Mouse (Mus musculus): ENCODE measurements around the gene Sirt6. TPM values are rescaled to one million over a fixed set of nuclear protein-coding genes. Genes with fewer than 3 reads are reported as not detected.
A peak's percentile ranks its signal among the peaks of the same experiment; 100 is the strongest.

Sirt6 gene
- polyA plus RNA-seq, 1 experiment from 2014 or later, result 6.1 TPM

DNA sequence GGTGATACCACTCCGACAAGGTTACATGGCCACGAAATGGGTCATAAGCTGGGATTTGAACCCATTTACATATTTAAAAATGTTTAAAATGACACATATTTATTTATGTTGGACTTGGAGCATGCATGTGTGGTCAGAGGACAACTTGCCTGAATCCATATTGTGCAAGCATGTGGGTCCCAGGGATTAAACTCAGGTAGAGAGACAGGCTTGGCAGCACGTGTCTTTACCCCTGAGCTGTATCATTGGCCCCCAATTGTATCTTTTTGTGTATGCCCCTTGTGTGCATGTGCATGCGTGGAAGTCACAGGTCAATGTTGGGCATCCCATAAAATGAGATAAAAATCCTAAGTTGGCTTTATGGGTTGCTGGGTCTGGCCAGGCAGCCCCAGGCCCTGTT is 17.8 kb upstream of the Sirt6 start:
- H3K27ac ChIP-seq (ENCODE audit: low read depth), result no peak overlapping the region
- H3K4me1 ChIP-seq (ENCODE audit: insufficient read depth), result peaks cover 23% of the 10 kb centered on the region
- no peaks in the 10 kb centered on the region for H3K9me3 ChIP-seq (ENCODE audit: low read length)
- no peak overlapping the region for H3K4me3 ChIP-seq (ENCODE audit: low read depth, low read length)
- H3K4me2 ChIP-seq (ENCODE audit: low read depth, low read length), result no peak overlapping the region
- H3K36me3 ChIP-seq (replicated peaks; ENCODE audit: insufficient read depth, low read length), result no peaks in the 10 kb centered on the region
- WGBS (ENCODE audit: insufficient replicate concordance), result 79% methylated on average over 4 of the region's 4 CpGs
- no peak overlapping the region for H3K9ac ChIP-seq (replicated peaks)
- no peaks in the 10 kb centered on the region for H3K27me3 ChIP-seq (ENCODE audit: insufficient read depth, low read length)
- no peak for ATAC-seq
- no peak for DNase-seq
- TF ChIP-seq CTCF (IDR thresholded peaks at IDR 0.05; ENCODE audit: low read depth), result no peak

DNA sequence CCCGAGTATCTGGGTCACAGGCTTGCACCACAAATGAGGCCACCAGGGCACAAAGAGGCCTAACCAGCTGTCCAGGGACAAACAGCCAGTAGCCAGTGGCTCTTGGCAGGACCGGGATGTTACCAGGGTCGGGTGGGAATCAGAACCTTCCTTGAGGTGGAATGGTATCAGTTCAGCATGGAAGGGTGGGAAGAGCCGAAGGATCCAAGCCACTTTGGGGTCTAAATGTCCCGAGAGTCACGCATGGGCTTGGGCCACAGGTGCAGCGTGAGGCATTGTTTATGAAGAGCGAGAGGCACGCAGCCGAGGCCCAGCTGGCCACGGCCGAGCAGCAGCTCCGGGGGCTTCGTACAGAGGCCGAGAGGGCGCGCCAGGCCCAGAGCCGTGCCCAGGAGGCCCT is 17.1 kb upstream of the Sirt6 start:
- DNase-seq (peak; percentile 11), ATAC-seq (no peak)
- Histone ChIP-seq H3K27me3 (ENCODE audit: insufficient read depth, low read length) (no peaks in the 10 kb centered on the region), H3K4me2 (ENCODE audit: low read depth, low read length) (no peak overlapping the region), H3K9ac (replicated peaks) (no peak overlapping the region), H3K4me1 (ENCODE audit: insufficient read depth) (peaks cover 18% of the 10 kb centered on the region), H3K36me3 (replicated peaks; ENCODE audit: insufficient read depth, low read length) (no peaks in the 10 kb centered on the region), H3K4me3 (ENCODE audit: low read depth, low read length) (no peak overlapping the region), H3K27ac (ENCODE audit: low read depth) (no peak overlapping the region), H3K9me3 (ENCODE audit: low read length) (no peaks in the 10 kb centered on the region)
- WGBS (ENCODE audit: insufficient replicate concordance), result 86% methylated on average over 18 of the region's 18 CpGs
- TF ChIP-seq CTCF (IDR thresholded peaks at IDR 0.05; ENCODE audit: low read depth), result no peak

DNA sequence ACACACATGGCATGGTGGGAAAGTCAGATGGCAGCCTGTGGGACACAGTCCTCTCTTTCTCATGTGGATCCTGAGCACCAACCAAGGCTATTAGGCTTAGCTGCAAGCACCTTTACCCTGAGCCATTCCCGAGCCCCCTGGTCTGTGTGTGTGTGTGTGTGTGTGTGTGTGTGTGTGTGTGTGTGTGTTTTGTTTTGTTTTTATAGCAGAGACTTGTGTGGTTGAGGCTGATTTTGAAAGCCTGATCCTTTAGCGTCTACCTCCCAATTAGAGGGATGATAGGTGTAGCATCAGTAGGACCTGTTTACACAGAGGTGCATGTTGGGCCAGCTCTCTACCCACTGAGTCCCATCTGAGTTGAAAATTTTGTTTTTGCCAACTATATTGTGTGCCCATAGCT is 16.6 kb upstream of the Sirt6 start:
- TF ChIP-seq CTCF (IDR thresholded peaks at IDR 0.05; ENCODE audit: low read depth), result no peak
- TF ChIP-seq EP300 (IDR thresholded peaks at IDR 0.05; ENCODE audit: low read depth), result no peak
- peak overlapping the region; percentile 68 for H3K4me3 ChIP-seq (ENCODE audit: low read depth, low read length)
- H3K27ac ChIP-seq (ENCODE audit: low read depth), result peak overlapping the region; percentile 88
- no peaks in the 10 kb centered on the region for H3K9me3 ChIP-seq (ENCODE audit: low read length)
- WGBS (ENCODE audit: insufficient replicate concordance), result 38% methylated on average over 2 of the region's 2 CpGs
- H3K36me3 ChIP-seq (replicated peaks; ENCODE audit: insufficient read depth, low read length), result no peaks in the 10 kb centered on the region
- no peak for ATAC-seq
- no peak for DNase-seq
- H3K4me2 ChIP-seq (ENCODE audit: low read depth, low read length), result peak overlapping the region; percentile 85
- H3K27me3 ChIP-seq (ENCODE audit: insufficient read depth, low read length), result no peaks in the 10 kb centered on the region
- H3K4me1 ChIP-seq (ENCODE audit: insufficient read depth), result peaks cover 18% of the 10 kb centered on the region
- peak overlapping the region; percentile 84 for H3K9ac ChIP-seq (replicated peaks)

DNA sequence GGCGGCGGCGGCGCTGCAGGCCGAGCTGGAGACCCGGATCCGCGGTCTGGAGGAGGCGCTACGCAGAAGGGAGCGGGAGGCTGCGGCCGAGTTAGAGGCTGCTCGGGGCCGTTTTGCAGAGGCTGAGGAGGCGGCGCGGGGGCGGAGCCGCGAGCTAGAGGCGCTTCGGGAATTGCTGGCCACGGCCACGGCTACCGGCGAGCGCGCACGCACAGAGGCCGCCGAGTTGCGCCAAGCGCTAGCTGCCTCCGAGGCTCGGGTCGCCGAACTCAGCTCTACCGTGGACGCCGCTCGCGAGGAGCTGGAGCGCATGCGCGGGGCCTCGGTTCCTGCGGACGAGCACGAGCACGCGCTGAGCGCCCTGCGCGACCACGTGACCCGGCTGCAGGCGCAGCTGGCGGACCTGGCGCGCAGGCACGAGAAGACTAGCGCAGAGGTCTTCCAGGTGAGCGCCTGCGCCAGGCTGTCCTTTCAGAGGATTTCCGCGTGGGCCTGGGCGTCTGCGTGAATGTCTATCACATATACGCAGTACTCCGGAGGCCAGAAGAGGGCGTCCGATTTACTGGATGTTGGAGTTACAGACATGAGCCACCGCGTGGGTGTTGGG is 16.0 kb upstream of the Sirt6 start:
- H3K9ac ChIP-seq (replicated peaks), result peak overlapping the region; percentile 84
- WGBS (ENCODE audit: insufficient replicate concordance), result under 1% methylated on average over 74 of the region's 75 CpGs
- ATAC-seq, result peak; percentile 92

DNA sequence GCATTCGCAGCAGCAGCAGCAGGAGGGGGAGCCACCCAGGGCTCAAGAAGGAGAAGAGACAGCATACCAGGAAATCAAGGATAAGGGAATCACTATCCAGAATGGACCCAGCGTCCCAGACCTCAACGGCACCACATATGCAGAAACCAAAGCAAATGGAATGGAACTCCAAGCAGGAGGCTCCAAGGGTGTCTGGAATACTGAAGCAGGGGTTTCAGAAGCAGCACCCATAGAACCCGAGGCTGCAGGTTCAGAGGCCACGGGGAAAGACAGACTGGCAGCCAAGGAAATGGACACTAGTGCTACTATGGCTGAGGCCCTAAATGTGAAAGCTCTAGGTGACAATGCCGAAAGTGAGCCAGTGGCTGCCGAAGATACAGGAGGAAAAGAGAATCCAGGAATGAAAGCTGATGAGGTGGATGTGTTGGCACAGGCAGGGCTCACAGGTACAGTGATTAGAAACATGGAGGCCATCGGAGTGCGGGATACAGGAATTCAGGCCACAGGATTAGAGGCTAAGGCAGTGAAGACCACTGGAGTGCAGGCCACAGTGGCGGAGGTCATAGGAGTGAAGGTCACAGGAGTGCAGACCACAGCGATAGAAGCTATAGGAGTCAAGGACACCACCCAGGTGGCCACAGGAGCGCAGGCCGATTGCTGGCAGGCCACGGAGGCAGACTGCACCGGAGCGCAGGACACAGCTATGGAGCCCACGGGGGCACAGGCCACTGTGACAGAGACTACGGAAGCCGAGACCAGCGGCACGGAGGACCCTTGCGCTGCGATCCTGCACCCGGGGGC is 15.3 kb upstream of the Sirt6 start:
- Histone ChIP-seq H3K4me3 (ENCODE audit: low read depth, low read length) (peak overlapping the region; percentile 68), H3K4me2 (ENCODE audit: low read depth, low read length) (peak overlapping the region; percentile 85), H3K36me3 (replicated peaks; ENCODE audit: insufficient read depth, low read length) (no peaks in the 10 kb centered on the region), H3K4me1 (ENCODE audit: insufficient read depth) (peaks cover 18% of the 10 kb centered on the region), H3K27ac (ENCODE audit: low read depth) (peak overlapping the region; percentile 88), H3K9ac (replicated peaks) (peak overlapping the region; percentile 84), H3K9me3 (ENCODE audit: low read length) (no peaks in the 10 kb centered on the region), H3K27me3 (ENCODE audit: insufficient read depth, low read length) (no peaks in the 10 kb centered on the region)
- DNase-seq (no peak), ATAC-seq (peak; percentile 47)
- 19% methylated on average over 23 of the region's 24 CpGs for WGBS (ENCODE audit: insufficient replicate concordance)
- TF ChIP-seq EP300 (IDR thresholded peaks at IDR 0.05; ENCODE audit: low read depth) (no peak), CTCF (IDR thresholded peaks at IDR 0.05; ENCODE audit: low read depth) (no peak)

More for the DNA sequence above, 16.0 kb upstream of the Sirt6 start:
- Histone ChIP-seq H3K4me3 (ENCODE audit: low read depth, low read length) (peak overlapping the region; percentile 68), H3K9me3 (ENCODE audit: low read length) (no peaks in the 10 kb centered on the region), H3K4me2 (ENCODE audit: low read depth, low read length) (peak overlapping the region; percentile 85), H3K27me3 (ENCODE audit: insufficient read depth, low read length) (no peaks in the 10 kb centered on the region), H3K36me3 (replicated peaks; ENCODE audit: insufficient read depth, low read length) (no peaks in the 10 kb centered on the region), H3K27ac (ENCODE audit: low read depth) (peak overlapping the region; percentile 88), H3K4me1 (ENCODE audit: insufficient read depth) (peaks cover 18% of the 10 kb centered on the region)
- TF ChIP-seq EP300 (IDR thresholded peaks at IDR 0.05; ENCODE audit: low read depth) (no peak), CTCF (IDR thresholded peaks at IDR 0.05; ENCODE audit: low read depth) (peak; percentile 58)
- peak; percentile 94 for DNase-seq

DNA sequence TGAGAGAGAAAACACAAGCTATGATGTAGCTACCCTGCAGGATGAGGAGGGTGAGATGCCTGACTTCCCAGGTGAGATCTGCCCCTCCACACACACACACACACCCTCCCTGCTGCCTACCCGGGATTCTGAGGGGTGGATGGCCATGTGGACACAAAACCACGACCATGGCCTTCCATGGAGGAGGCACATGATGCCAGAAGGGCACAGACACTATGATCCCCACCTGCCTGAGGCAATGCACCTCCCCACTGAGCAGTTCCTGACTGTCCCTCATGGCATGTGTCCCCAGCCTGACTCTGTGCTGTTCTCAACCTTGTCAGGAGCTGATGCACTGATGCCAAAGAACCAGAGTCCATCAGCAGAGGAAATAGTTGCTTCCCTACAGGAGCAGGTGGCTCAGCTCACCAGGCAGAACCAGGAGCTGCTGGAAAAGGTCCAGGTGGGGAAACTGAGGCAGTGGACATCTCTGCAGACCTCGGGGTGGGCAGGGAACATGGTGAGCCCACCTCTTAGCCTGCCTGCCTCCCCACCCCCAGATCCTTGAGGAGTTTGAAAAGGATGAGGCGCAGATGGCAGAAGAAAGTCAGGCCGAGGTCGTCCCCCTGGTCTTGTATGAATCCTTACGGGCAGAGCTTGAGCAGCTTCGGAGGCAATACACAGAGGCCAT is 14.5 kb upstream of the Sirt6 start:
- Histone ChIP-seq H3K9ac (replicated peaks) (peak overlapping the region; percentile 84), H3K36me3 (replicated peaks; ENCODE audit: insufficient read depth, low read length) (no peaks in the 10 kb centered on the region), H3K4me1 (ENCODE audit: insufficient read depth) (peaks cover 18% of the 10 kb centered on the region), H3K27me3 (ENCODE audit: insufficient read depth, low read length) (no peaks in the 10 kb centered on the region), H3K4me3 (ENCODE audit: low read depth, low read length) (no peak overlapping the region), H3K27ac (ENCODE audit: low read depth) (no peak overlapping the region), H3K4me2 (ENCODE audit: low read depth, low read length) (peak overlapping the region; percentile 85), H3K9me3 (ENCODE audit: low read length) (no peaks in the 10 kb centered on the region)
- 80% methylated on average over 8 of the region's 8 CpGs for WGBS (ENCODE audit: insufficient replicate concordance)
- TF ChIP-seq CTCF (IDR thresholded peaks at IDR 0.05; ENCODE audit: low read depth) (no peak), EP300 (IDR thresholded peaks at IDR 0.05; ENCODE audit: low read depth) (no peak)
- DNase-seq, result no peak
- ATAC-seq, result no peak
